Mouse (Mus musculus) heart, postnatal 25 days (tissue): ENCODE results near the gene Slc10a1. TPM values are rescaled to one million over a fixed set of nuclear protein-coding genes. Genes with fewer than 3 reads are reported as not detected.
"Not testable (repeated sequence)": the region's sequence is repeated elsewhere in the genome, so short reads cannot be mapped to it uniquely, and the experiment has no call there.

Experiments
- DNase-seq: peaks from one replicate; pipeline ENCODE4 v3.0.0; 2022; ENCODE audit warnings: low spot score
- intact Hi-C: fragments of 180-260 bp; cut with DNase I; formaldehyde crosslinking; loops from one replicate; pipeline ENCODE4 v1.15.1; 2025
- total RNA-seq, 2 experiments: library from RNA; stranded (reverse); gene quantifications; 2 replicates each; pipeline ENCODE4 v1.2.3; 2021

Gene Slc10a1
- total RNA-seq, 2 experiments from 2014 or later: not detected

DNA sequence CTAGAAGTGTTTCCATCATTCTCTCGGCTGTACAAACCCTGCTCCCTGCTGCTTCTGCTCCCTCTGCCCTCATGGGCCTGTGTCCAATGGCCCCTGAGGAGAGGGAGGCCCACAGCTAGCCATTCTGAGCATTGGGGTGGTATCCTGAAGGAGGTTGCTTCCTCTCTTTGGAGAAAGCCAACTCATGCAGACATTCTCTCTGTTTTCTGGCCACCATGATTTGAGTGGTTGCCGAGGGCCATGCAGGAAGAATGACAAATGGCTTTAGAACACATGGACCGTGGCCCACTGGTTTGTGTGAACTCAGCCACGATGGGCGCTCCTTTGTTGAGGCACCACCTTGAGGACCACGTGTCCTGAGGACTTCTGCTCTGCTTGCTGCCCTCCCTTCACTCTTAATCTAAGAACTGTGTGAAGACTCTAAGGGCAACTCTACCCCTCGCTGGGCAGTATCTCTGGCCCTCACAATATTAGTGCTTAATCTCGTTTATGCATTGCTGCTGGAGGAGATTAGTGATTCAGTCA is 1.7 kb upstream of the Slc10a1 start:
- intact Hi-C loops: no loop called here
- no peak for DNase-seq

DNA sequence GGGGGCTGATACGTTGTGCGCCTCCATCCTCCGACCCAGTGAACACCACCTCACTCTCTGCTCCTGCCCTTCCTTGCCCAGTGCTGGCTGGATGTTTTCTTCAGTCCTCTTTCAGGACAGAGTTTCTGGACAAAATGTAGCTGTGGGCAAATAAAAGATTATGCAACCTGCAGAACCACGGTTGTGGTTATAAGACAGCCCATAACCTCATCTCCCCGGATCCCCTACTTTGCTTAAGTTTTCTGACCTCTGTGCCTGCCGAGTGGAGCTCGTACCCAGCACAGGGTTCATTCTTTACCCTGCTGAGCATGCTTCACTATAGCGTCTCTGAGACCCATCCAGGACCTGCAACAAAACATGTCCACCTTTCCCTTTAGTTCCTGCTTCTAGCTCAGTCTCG is 587 bp downstream of the Slc10a1 start:
- DNase-seq: no peak
- intact Hi-C loops: no loop called here

DNA sequence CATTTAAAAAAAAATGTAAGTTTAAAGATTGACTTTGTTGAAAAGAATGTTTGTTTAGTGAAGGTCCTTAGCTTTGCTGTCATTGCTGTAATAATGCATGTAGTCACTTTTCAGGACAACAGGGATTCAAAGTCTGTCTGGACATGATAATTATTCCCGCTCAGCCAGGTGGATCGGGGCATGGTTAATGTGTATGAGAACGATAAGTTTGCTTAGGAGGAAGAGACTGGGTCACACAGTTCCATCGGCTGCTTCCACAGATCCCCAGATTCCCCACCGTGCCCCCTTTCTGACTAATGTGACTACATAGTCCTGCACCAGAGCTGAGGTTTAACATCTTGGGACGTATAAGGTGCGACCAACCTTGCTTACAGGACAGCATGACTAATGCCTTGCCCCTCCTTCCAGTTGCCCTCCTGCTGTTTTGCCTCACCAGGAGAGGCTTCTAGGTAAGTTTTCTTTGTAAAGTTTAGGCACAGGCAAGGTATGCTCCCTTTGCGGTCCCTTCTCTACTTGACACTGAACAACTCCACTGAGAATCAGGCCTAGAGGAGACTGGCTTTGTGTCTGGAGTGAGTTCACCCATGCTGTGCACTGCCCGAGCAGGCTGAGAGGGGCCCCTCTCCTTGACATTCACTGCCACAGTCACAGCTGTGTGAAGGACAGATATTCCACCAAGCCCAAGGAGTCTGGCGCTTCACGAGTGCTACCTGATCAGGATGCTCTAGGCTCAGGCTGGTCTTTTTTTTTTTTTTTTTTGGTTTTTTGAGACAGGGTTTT is 2.3 kb downstream of the Slc10a1 start:
- intact Hi-C loops: no loop called here
- DNase-seq: no peak

DNA sequence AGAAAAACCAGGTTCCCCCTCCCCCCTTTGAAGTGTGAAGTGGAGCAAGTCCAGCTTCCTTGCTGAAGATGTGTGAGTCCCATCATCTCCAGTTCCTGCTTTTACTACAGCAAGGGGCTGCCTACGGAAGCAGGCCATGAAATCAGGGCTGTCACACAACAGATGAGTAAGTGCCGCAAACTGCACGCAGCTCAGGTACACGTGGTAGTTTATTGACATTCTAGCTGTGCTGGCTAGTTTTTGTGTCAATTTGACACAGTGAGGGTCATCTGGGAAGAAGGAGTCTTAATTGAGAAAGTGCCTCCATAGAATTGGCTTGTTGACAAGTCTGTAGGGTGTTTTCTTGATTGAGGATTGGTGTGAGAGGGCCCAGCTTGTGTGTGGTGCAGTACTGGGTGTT is 5.9 kb downstream of the Slc10a1 start:
- intact Hi-C loops: no loop called here
- DNase-seq: no peak

DNA sequence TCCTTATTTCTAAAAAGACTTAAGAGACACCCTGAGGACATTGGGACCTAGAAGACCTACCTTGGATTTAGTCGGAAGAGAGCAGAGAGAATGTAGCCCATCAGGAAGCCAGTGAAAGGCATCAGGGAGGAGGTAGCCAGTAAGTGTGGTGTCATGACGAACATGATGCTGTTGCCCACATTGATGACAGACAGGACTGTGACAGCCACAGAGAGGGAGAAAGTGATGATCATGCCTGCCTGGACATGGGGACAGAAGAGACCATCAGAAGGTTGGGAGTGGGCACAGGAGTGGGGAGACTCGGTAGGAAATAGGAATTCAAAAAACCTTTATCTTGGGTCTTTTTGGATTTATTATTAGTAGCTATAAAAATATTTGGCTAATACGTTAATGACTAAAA is 10.5 kb downstream of the Slc10a1 start:
- intact Hi-C loops: no loop called here

DNA sequence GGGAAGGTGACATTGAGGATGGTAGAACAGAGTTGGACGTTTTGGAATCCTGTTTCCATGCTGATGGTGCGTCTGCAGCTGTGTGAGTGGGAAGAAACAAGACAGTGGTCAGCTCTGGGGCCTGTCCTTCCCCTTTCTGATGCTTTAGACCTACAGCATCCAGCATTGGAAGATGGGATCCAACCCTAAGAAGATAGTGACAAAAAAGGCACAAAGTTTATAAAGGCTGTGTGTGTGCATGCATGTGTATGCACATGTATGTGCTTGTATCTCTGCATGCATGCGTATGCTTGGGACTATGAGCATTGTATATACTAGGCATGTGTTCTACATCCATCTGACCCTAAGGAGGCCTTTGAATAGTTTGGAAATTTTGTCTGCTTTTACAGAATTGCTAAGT is 12.5 kb downstream of the Slc10a1 start:
- DNase-seq: no peak
- intact Hi-C loops: no loop called here

More for the DNA sequence above, 10.5 kb downstream of the Slc10a1 start:
- DNase-seq: no peak

GRCm38 (mm10) chr12:80952526-80952925 is 16.0 kb downstream of the Slc10a1 start:
- DNase-seq: no peak
- intact Hi-C loops: no loop called here

GRCm38 (mm10) chr12:80951640-80952219 is 16.8 kb downstream of the Slc10a1 start:
- intact Hi-C loops: no loop called here
- no peak for DNase-seq

DNA sequence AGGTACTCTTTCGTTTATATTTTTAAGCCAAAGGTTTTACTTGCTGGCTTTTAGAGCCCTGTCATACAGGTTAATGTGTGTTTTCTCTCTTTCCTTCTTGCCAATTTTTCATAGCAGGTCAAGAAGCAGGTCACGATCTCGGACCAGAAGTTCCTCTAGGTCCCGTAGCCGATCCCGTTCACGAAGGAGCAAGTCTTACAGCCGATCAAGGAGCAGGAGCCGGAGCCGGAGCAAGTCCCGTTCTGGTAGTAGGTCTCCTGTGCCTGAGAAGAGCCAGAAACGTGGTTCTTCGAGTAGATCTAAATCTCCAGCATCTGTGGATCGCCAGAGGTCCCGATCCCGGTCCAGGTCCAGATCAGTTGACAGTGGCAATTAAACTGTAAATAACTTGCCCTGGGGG is 18.9 kb downstream of the Slc10a1 start:
- intact Hi-C loops, DNase-seq: not testable (repeated sequence)

- intact Hi-C loops: no loop called here
- DNase-seq: no peak
Observed at GRCm38 (mm10) chr12:80948202-80948601, 20.3 kb downstream of the Slc10a1 start.

GRCm38 (mm10) chr12:80945996-80946355 is 22.5 kb downstream of the Slc10a1 start:
- intact Hi-C loops: no loop called here
- peak; percentile 93 for DNase-seq

DNA sequence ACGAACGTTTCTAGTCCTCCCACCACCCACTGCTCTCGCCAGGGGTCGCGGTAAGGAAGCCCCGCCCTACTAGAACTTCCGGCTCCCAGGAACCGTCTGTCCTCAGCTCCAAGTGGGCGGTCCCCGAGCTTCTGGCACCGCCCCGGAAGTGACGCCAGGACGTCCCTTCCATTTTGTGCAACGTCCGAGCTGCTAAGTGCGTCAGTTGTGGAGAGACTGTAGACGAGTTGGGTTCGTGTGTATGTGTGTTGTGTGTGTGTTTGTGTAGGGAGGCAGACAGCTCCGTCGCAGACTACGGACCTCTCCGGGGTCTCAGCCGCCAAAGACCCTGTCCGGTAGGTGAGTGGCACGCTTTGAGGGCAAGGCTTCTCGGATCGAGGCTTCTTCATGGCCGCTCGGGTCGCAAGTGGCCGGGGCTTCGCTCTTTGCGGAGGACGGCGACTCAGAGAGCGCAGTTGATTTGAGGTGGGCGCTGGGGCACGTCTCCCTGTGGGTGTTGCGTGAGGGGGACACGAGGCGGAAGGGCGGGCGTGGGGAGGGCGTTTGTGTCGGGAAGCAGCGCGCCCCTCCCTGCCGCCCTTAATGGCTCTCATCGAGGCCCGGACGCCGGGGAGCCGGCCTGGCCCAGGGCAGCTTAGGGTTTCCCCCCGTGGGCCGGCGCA is 23.0 kb downstream of the Slc10a1 start, which contains the start of gene Srsf5:
Srsf5 (plus strand) TSS at position 171 of the 662 bp plus-strand sequence.
- DNase-seq: peak; percentile 97
- intact Hi-C loops: no loop called here

GRCm38 (mm10) chr12:80944963-80945333 is 23.6 kb downstream of the Slc10a1 start:
- DNase-seq, intact Hi-C loops: not testable (repeated sequence)

- DNase-seq: no peak
- intact Hi-C loops: no loop called here
Observed at GRCm38 (mm10) chr12:80944204-80944603, 24.3 kb downstream of the Slc10a1 start.

DNA sequence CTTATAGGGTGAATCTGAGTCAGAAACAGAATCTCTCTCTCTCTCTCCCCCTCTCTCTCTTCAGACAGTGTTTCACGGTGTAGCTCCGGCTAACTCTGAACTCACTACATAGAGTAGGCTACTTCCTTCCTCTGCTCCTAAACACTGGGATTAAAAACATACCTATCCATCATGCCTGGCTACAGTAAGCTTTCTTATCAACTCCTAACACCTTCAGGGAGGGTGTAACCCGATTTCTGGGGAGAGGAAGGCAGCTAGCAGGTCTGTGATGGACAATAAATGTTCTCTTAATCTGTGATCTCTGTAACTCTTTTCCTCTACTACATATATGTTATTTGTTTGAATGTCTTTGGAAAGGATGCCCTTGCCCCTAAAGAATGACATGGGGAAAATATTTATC is 25.1 kb downstream of the Slc10a1 start:
- intact Hi-C loops: no loop called here
- no peak for DNase-seq

- DNase-seq: no peak
- intact Hi-C loops: no loop called here
Observed at GRCm38 (mm10) chr12:80941886-80942285, 26.6 kb downstream of the Slc10a1 start.

GRCm38 (mm10) chr12:80939165-80939564 is 29.3 kb downstream of the Slc10a1 start:
- DNase-seq: no peak
- intact Hi-C loops: no loop called here

DNA sequence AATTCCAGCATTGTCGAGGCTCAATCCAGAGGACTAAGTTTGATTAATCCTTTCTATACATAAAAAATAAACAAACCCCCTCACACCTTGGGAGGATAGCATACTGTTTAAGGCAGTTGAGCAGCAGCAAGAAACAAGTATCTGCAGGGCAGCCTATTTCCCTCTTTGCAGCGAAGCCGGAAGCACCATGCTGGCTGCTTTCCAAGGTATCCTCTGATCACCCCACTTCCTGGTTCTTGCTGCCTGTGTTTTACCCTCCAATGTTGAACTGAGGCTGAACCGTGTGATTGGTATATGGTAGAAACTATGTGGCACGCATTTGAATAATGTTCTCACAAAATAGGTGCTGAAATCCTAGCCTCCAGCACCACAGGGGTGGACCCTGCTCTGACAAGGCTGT is 29.9 kb downstream of the Slc10a1 start:
- DNase-seq: peak; percentile 35
- intact Hi-C loops: no loop called here

DNA sequence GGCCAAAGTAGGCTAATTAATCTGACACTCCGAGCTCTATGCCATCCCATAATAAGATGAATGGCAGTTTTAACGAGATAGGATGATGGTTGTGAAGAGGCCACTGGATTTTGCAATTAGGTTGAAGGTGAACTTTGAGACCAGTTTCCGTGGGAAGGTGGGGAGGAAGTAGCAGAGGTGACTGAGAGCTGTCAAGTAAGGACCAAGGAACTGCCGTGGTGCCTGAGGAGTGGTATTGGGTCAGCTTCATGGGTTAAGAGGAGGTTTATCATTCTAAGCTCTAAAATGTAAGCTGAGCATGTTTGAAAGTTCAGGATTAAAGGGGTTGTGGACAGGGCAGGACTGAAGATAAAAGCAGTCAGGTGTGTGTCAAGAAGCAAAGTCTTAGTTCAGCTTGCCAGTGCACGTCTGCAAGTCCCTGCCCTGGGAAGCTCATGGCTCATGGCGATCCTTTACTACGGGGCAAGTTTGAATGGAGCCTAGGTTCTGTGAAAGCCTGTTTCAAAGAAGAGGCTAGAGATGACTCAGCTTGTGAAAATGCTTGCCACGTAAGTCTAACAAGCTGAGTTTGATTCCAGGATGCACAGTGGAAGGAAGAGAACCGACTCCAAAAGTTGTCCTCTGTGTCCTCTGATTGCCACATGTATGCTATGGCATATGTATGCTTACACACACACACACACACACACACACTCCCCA is 31.0 kb downstream of the Slc10a1 start:
- DNase-seq: no peak
- intact Hi-C loops: no loop called here

- no peak for DNase-seq
- intact Hi-C loops: no loop called here
Observed at GRCm38 (mm10) chr12:80936751-80937150, 31.8 kb downstream of the Slc10a1 start.
